16 mouse cellular contexts compared by ENCODE assay signal in the genomic region with DNA sequence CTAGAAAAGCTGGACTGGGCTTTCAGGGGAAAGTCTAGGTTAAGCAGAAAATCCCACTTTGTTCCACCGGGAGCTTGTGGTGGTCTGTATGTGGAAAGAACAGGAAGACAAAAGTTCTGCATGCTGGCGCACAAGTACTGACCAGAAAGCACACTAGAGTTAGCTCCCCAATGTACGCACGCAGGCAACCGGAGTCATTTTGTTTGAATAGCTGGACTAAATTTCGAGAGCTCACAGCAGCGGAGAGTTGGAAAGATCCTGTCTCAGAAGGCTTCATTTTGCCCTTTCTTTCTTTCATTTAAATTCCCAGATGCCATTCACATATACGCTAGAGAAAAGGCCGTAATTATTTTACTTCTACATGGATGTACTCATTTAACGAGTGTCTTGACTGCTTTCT. TPM values are rescaled to one million over a fixed set of nuclear protein-coding genes. Genes with fewer than 3 reads are reported as not detected.
DNase-seq lines count a peak whose midpoint lies in the region; ATAC-seq and TF ChIP-seq lines count a peak whose summit lies in the region.
"Had no signal": no experiment of that assay in that cellular context is flagged by ENCODE, and none has a peak within 500 bp of the region (broad histone marks: within the 10 kb centered on the region; RNA-seq: fewer than 3 reads in every experiment).

No protein-coding gene starts in this region.

- no peaks in the 10 kb centered on the region for H3K9me3 ChIP-seq in neural tube, embryonic 11.5 days (ENCODE audit: control insufficient read depth, low read length)
- no peaks in the 10 kb centered on the region for H3K9me3 ChIP-seq in hindbrain, embryonic 16.5 days (ENCODE audit: control insufficient read depth, low read length)
- H3K9me3 ChIP-seq: forebrain, embryonic 10.5 days; midbrain, embryonic 10.5 days had no signal

- no peak overlapping the region for H3K4me2 ChIP-seq in neural tube, embryonic 11.5 days (ENCODE audit: low read depth)
- no peak overlapping the region for H3K4me2 ChIP-seq in hindbrain, embryonic 16.5 days (ENCODE audit: low read length)
- H3K4me2 ChIP-seq: heart, embryonic 11.5 days; liver, embryonic 11.5 days had no signal

- H3K4me3 ChIP-seq in neural tube, embryonic 11.5 days (ENCODE audit: low read depth, low read length), result no peak overlapping the region
- no peak overlapping the region for H3K4me3 ChIP-seq in embryonic fibroblast, embryonic 13.5 days (ENCODE audit: insufficient read depth, low read length)
- no peak overlapping the region for H3K4me3 ChIP-seq in hindbrain, embryonic 16.5 days (ENCODE audit: low read length)
- H3K4me3 ChIP-seq: forebrain, embryonic 10.5 days; midbrain, embryonic 10.5 days had no signal

- intact Hi-C loops in heart, postnatal 10 days (cut with DNase I), result no loop called here

- DNase-seq in heart, adult 11 months, result peak; percentile 57
- no peak for DNase-seq in heart, postnatal 10 days
- DNase-seq in neural tube, embryonic 11.5 days (ENCODE audit: low spot score), result no peak
- DNase-seq in neural tube, embryonic 10.5 days (ENCODE audit: extremely low spot score, low spot score), result no peak
- DNase-seq in retina, postnatal 1 day, result peak; percentile 41
- DNase-seq in gastrocnemius, postnatal 4 days (ENCODE audit: low spot score in 2 of 2), result no peak
- DNase-seq: gastrocnemius, postnatal 25 days; heart, postnatal 36 days; kidney, adult 18-20 months; kidney, postnatal 25 days had no signal

- WGBS in neural tube, embryonic 11.5 days, result 82% methylated on average over 10 of the region's 10 CpGs
- WGBS in hindbrain, embryonic 16.5 days, result 75% methylated on average over 10 of the region's 10 CpGs

- H3K27me3 ChIP-seq in neural tube, embryonic 11.5 days (ENCODE audit: control insufficient read depth, insufficient read depth, low read length), result no peaks in the 10 kb centered on the region
- H3K27me3 ChIP-seq in hindbrain, embryonic 16.5 days (replicated peaks; ENCODE audit: control insufficient read depth, insufficient read depth, low read length), result no peaks in the 10 kb centered on the region

- no peak for ATAC-seq in neural tube, embryonic 11.5 days (ENCODE audit: insufficient read depth, low FRiP score, low TSS enrichment)
- ATAC-seq in hindbrain, embryonic 16.5 days, result no peak

- H3K27ac ChIP-seq in neural tube, embryonic 11.5 days (ENCODE audit: low read depth, low read length), result 0 out of 2 replicates have a peak overlapping the region, but pooled peaks have one; percentile 14
- peak overlapping the region; percentile 92 for H3K27ac ChIP-seq in embryonic fibroblast, embryonic 13.5 days (ENCODE audit: insufficient read depth, low read length)
- H3K27ac ChIP-seq in hindbrain, embryonic 16.5 days (ENCODE audit: low read depth, low read length), result no peak overlapping the region
- H3K27ac ChIP-seq: midbrain, embryonic 10.5 days had no signal

- H3K4me1 ChIP-seq in neural tube, embryonic 11.5 days (ENCODE audit: control insufficient read depth, insufficient read depth, low read length), result no peaks in the 10 kb centered on the region
- peaks cover 18% of the 10 kb centered on the region for H3K4me1 ChIP-seq in embryonic fibroblast, embryonic 13.5 days (ENCODE audit: control insufficient read depth, insufficient read depth, low read length)
- H3K4me1 ChIP-seq in hindbrain, embryonic 16.5 days (ENCODE audit: control insufficient read depth, insufficient read depth, low read depth, low read length), result no peaks in the 10 kb centered on the region

- H3K36me3 ChIP-seq in neural tube, embryonic 11.5 days (ENCODE audit: control insufficient read depth, insufficient read depth, low read length), result no peaks in the 10 kb centered on the region
- H3K36me3 ChIP-seq in hindbrain, embryonic 16.5 days (ENCODE audit: control insufficient read depth, insufficient read depth, low read length), result no peaks in the 10 kb centered on the region
- H3K36me3 ChIP-seq: forebrain, embryonic 10.5 days; midbrain, embryonic 10.5 days had no signal

- no peak for TF ChIP-seq POLR2A in embryonic fibroblast, embryonic 13.5 days (IDR thresholded peaks at IDR 0.05; ENCODE audit: low read depth, low read length)

- no peak for TF ChIP-seq CTCF in embryonic fibroblast, embryonic 13.5 days (IDR thresholded peaks at IDR 0.05; ENCODE audit: borderline replicate concordance, insufficient read depth, low read length)

- H3K9ac ChIP-seq in neural tube, embryonic 11.5 days (ENCODE audit: low read length), result no peak overlapping the region
- H3K9ac ChIP-seq in hindbrain, embryonic 16.5 days (ENCODE audit: low read depth, low read length), result no peak overlapping the region

RNA-seq across cellular contexts. Expression of gene Dusp6, which starts 20.3 kb away (rescaled TPM):
- total RNA-seq in heart, postnatal 10 days (2021), result 10 to 100 TPM; 29.2 to 38.3 TPM
- 57.5 and 62.0 TPM in 2 replicates for polyA plus RNA-seq in neural tube, embryonic 11.5 days (2014; fragmentation: Nextera tagmentation; extraction: Ambion mirVana)
- polyA plus RNA-seq in embryonic fibroblast, embryonic 13.5 days (2011; ENCODE audit: insufficient read length, low read depth, missing spikeins), result 23.2 and 41.3 TPM in 2 replicates
- polyA plus RNA-seq in hindbrain, embryonic 16.5 days (2015; fragmentation: Nextera tagmentation; extraction: Ambion mirVana), result 35.2 and 37.0 TPM in 2 replicates
- total RNA-seq in gastrocnemius, postnatal 4 days (2021), result 10 to 100 TPM; 58.5 to 63.1 TPM

Comparison
In these comparisons a context has a peak if more than half of its experiments do, and no peak if none do; other contexts are left out.
1. DNase-seq: peak in heart, adult 11 months (single experiment) and retina, postnatal 1 day (single experiment); none in heart, postnatal 10 days (0 of 2), neural tube, embryonic 11.5 days (single experiment), neural tube, embryonic 10.5 days (single experiment) and gastrocnemius, postnatal 4 days (0 of 2).